Mouse (Mus musculus) T-helper 1 cell (primary cell): ENCODE results near the gene Tspo.

ENCODE experiments used
- in situ Hi-C: fragments of 300-600 bp; cut with MboI, MseI; formaldehyde crosslinking; loops from one replicate; pipeline ENCODE4 v1.15.1; 2025; ENCODE audit warnings: high pct_unique_total_duplicates

Gene Tspo

GRCm38 (mm10) chr15:83582931-83583330 is 19.5 kb downstream of the Tspo start:
- in situ Hi-C loops = no loop called here

GRCm38 (mm10) chr15:83583419-83584156 is 20.2 kb downstream of the Tspo start:
- in situ Hi-C loops = no loop called here

- in situ Hi-C loops = no loop called here
Observed at GRCm38 (mm10) chr15:83584741-83585220, 21.4 kb downstream of the Tspo start.

- in situ Hi-C loops = no loop called here
Observed at GRCm38 (mm10) chr15:83590841-83591240, 27.4 kb downstream of the Tspo start.

- in situ Hi-C loops = no loop called here
Observed at GRCm38 (mm10) chr15:83591758-83592157, 28.4 kb downstream of the Tspo start.

GRCm38 (mm10) chr15:83592260-83593188 is 29.1 kb downstream of the Tspo start:
- in situ Hi-C loops = no loop called here

GRCm38 (mm10) chr15:83593189-83593585 is 29.8 kb downstream of the Tspo start:
- in situ Hi-C loops = no loop called here

- in situ Hi-C loops = no loop called here
Observed at GRCm38 (mm10) chr15:83593702-83594512, 30.5 kb downstream of the Tspo start.

- in situ Hi-C loops = no loop called here
Observed at GRCm38 (mm10) chr15:83594513-83595363, 31.3 kb downstream of the Tspo start, which contains the start of gene Ttll12. TSS of gene Ttll12 (minus strand) at chr15:83595157.

GRCm38 (mm10) chr15:83595364-83595711 is 31.9 kb downstream of the Tspo start:
- in situ Hi-C loops = no loop called here

- in situ Hi-C loops = no loop called here
Observed at GRCm38 (mm10) chr15:83596833-83597232, 33.4 kb downstream of the Tspo start.

- in situ Hi-C loops = no loop called here
Observed at GRCm38 (mm10) chr15:83601185-83601584, 37.8 kb downstream of the Tspo start.

- in situ Hi-C loops = no loop called here
Observed at GRCm38 (mm10) chr15:83602372-83603045, 39.1 kb downstream of the Tspo start.

GRCm38 (mm10) chr15:83603046-83603396 is 39.6 kb downstream of the Tspo start:
- in situ Hi-C loops = no loop called here

GRCm38 (mm10) chr15:83603426-83603825 is 40.0 kb downstream of the Tspo start:
- in situ Hi-C loops = no loop called here

- in situ Hi-C loops = no loop called here
Observed at GRCm38 (mm10) chr15:83606216-83606615, 42.8 kb downstream of the Tspo start.

- in situ Hi-C loops = no loop called here
Observed at GRCm38 (mm10) chr15:83606700-83607099, 43.3 kb downstream of the Tspo start.

- in situ Hi-C loops = no loop called here
Observed at GRCm38 (mm10) chr15:83607115-83607802, 43.9 kb downstream of the Tspo start.

GRCm38 (mm10) chr15:83615245-83615644 is 51.9 kb downstream of the Tspo start:
- in situ Hi-C loops = no loop called here
